Mouse (Mus musculus): ENCODE measurements around the gene Nat10. TPM values are rescaled to one million over a fixed set of nuclear protein-coding genes. Genes with fewer than 3 reads are reported as not detected.
A peak's percentile ranks its signal among the peaks of the same experiment; 100 is the strongest.

Gene Nat10
- polyA plus RNA-seq, 1 experiment, result 22.8 TPM

DNA sequence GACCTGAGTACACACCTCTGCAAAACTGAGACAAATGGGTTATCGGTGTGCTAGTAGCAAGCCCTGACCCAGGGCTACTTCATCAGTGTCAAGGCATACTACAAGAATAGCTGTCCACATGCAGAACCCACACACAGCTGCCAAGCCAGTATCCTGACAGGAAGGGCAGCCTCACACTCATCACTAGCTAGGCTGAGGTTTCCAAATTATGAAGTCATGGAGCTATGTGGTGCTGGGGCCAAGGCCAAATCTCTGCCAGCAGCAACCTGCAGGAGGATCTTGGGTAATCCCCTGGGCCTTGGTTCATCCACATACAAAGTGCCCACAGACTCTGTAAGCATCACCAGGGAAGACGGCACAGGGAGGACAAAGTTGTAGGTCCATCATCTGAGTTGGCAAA, 17.5 kb downstream of the Nat10 start:
- TF ChIP-seq CTCF (IDR thresholded peaks at IDR 0.05; ENCODE audit: control insufficient read depth, insufficient read depth, low read length) (no peak), POLR2A (IDR thresholded peaks at IDR 0.05; ENCODE audit: borderline replicate concordance, control insufficient read depth, low read depth, low read length) (no peak)
- 89% methylated on average over 2 of the region's 2 CpGs for WGBS
- Histone ChIP-seq H3K4me1 (ENCODE audit: control insufficient read depth, insufficient read depth, low read length) (no peaks in the 10 kb centered on the region), H3K4me3 (replicated peaks; ENCODE audit: control insufficient read depth, low read depth, low read length) (no peak overlapping the region), H3K27ac (ENCODE audit: control insufficient read depth, insufficient read depth, low read depth, low read length, poor library complexity) (no peak overlapping the region)

DNA sequence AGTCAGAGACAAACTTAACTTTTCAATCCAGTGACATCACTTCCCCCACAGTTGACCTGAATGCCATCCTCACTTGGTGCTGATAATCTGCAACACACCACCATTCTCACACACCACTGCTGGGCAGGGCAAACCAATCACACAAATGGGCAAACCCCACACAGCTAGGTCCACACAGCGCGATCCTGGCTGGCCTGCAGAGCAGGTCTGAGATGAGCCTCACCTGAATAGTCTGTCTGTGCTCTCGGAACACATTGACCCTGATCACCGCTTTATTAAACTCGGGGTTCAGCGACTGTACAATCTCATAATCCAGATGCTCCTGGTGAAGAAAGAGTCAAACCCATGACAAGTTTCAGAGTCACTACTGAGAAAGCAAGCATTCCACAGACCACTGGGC, 18.2 kb downstream of the Nat10 start:
- Histone ChIP-seq H3K4me3 (replicated peaks; ENCODE audit: control insufficient read depth, low read depth, low read length) (no peak overlapping the region), H3K27ac (ENCODE audit: control insufficient read depth, insufficient read depth, low read depth, low read length, poor library complexity) (no peak overlapping the region), H3K4me1 (ENCODE audit: control insufficient read depth, insufficient read depth, low read length) (no peaks in the 10 kb centered on the region)
- 89% methylated on average over 6 of the region's 6 CpGs for WGBS
- no peak for TF ChIP-seq CTCF (IDR thresholded peaks at IDR 0.05; ENCODE audit: control insufficient read depth, insufficient read depth, low read length)
- no peak for TF ChIP-seq POLR2A (IDR thresholded peaks at IDR 0.05; ENCODE audit: borderline replicate concordance, control insufficient read depth, low read depth, low read length)

DNA sequence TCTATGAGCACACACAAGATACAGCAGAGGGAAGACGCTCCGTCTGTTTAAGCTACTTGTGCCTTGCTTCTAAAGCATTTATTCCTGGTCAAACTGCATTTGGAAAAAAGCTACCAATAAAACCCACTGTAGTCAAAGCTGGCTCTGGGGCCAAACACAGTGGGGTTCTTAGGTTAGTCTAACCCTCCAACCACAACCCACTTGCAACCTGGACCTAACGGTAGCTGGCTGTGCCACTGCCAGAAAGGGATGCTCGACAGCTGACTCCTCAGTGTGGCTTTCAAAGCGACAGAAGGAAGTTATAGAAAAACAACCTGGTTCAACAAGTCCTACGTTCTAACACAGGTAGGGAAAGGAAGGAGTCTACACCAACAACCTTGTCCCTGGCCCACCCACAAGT, 29.6 kb downstream of the Nat10 start:
- 88% methylated on average over 6 of the region's 6 CpGs for WGBS
- H3K27ac ChIP-seq (ENCODE audit: control insufficient read depth, insufficient read depth, low read depth, low read length, poor library complexity), result no peak overlapping the region
- no peak for TF ChIP-seq CTCF (IDR thresholded peaks at IDR 0.05; ENCODE audit: control insufficient read depth, insufficient read depth, low read length)
- TF ChIP-seq POLR2A (IDR thresholded peaks at IDR 0.05; ENCODE audit: borderline replicate concordance, control insufficient read depth, low read depth, low read length), result no peak
- no peak overlapping the region for H3K4me3 ChIP-seq (replicated peaks; ENCODE audit: control insufficient read depth, low read depth, low read length)
- no peaks in the 10 kb centered on the region for H3K4me1 ChIP-seq (ENCODE audit: control insufficient read depth, insufficient read depth, low read length)

DNA sequence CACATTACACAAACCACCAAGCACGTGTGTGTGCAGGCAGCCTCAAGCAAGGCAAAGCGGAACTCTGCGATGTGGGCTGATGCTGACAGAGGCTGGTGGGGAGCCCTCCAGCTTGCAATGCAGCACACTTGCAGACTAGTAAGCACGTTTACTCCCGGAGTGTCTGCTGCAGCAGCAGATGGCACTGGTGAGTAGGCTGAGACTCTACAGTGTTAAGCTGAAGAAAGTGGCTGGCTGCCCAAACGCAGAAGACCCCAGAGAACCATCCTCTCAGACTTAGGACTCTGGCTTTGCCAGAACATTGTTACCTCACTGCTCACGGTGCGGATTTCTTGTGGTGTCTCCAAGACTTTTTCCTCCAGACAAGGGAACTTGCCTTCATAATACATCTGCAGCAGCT, 30.1 kb downstream of the Nat10 start:
- Histone ChIP-seq H3K27ac (ENCODE audit: control insufficient read depth, insufficient read depth, low read depth, low read length, poor library complexity) (no peak overlapping the region), H3K4me3 (replicated peaks; ENCODE audit: control insufficient read depth, low read depth, low read length) (no peak overlapping the region), H3K4me1 (ENCODE audit: control insufficient read depth, insufficient read depth, low read length) (no peaks in the 10 kb centered on the region)
- WGBS, result 89% methylated on average over 8 of the region's 8 CpGs
- TF ChIP-seq POLR2A (IDR thresholded peaks at IDR 0.05; ENCODE audit: borderline replicate concordance, control insufficient read depth, low read depth, low read length) (no peak), CTCF (IDR thresholded peaks at IDR 0.05; ENCODE audit: control insufficient read depth, insufficient read depth, low read length) (no peak)

DNA sequence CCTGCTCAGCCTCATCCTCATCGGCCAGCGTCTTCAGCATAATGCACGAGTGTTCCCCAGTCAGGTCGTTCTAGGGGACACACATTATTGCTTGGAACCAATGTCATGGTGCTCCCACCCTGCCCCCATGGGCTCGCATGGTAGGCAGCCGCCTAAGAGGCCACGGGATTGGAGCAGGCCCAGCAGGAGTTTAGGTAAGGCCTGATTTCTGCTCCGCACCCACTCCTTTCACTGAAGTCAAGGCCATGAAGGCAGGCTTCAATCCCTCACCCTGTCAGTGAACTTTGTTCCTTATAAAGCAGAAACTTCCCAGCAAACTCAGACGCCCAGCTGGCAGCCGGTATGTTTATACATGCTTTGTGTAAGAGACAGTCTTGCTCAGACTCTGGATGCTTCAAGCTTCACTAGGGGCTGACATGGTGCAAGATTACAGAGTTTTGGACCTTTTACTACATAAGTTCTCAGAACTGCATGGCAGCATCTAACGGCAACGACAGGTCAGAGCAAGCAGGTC, 33.0 kb downstream of the Nat10 start:
- no peaks in the 10 kb centered on the region for H3K4me1 ChIP-seq (ENCODE audit: control insufficient read depth, insufficient read depth, low read length)
- H3K27ac ChIP-seq (ENCODE audit: control insufficient read depth, insufficient read depth, low read depth, low read length, poor library complexity), result no peak overlapping the region
- 90% methylated on average over 12 of the region's 12 CpGs for WGBS
- no peak for TF ChIP-seq CTCF (IDR thresholded peaks at IDR 0.05; ENCODE audit: control insufficient read depth, insufficient read depth, low read length)
- no peak for TF ChIP-seq POLR2A (IDR thresholded peaks at IDR 0.05; ENCODE audit: borderline replicate concordance, control insufficient read depth, low read depth, low read length)
- no peak overlapping the region for H3K4me3 ChIP-seq (replicated peaks; ENCODE audit: control insufficient read depth, low read depth, low read length)

DNA sequence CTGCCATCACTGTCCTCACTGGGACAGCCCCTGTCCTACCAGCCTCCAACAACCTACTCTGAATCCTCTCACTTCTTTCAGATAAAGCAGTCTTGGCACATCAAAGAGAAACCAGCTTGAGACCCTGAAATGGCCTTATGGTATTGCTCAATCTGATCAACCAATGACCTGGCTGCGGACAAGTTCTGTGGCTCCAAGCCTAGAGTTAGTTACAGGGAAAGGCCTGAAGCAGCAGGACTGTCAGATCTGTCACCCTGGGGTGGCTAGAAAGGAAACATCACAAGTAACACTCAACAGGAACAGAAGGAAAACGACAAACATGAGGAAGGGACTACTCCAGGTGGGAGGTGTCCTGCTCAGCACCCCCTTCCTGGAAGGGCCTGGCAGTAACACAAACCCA, 36.5 kb downstream of the Nat10 start:
- no peaks in the 10 kb centered on the region for H3K4me1 ChIP-seq (ENCODE audit: control insufficient read depth, insufficient read depth, low read length)
- WGBS, result 74% methylated on average over 2 of the region's 2 CpGs
- TF ChIP-seq POLR2A (IDR thresholded peaks at IDR 0.05; ENCODE audit: borderline replicate concordance, control insufficient read depth, low read depth, low read length) (no peak), CTCF (IDR thresholded peaks at IDR 0.05; ENCODE audit: control insufficient read depth, insufficient read depth, low read length) (no peak)
- no peak overlapping the region for H3K27ac ChIP-seq (ENCODE audit: control insufficient read depth, insufficient read depth, low read depth, low read length, poor library complexity)
- H3K4me3 ChIP-seq (replicated peaks; ENCODE audit: control insufficient read depth, low read depth, low read length), result no peak overlapping the region

DNA sequence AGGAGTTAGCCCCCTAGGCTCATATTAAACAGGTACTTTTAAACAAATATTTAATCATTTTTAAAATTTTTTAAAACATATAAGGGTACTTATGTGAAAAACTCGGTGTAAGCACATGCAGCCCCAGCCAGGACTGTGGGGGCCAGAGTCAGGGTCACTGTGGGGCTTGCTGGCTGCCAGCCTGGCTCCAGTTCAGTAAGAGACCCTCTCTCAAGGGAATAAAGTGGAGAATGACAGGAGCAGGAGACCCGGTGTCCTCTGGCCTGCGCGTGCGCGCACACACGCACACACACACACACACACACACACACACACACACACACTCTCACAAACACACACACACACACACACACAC, 41.8 kb downstream of the Nat10 start:
- 81% methylated on average over 7 of the region's 7 CpGs for WGBS
- Histone ChIP-seq H3K27ac (ENCODE audit: control insufficient read depth, insufficient read depth, low read depth, low read length, poor library complexity) (no peak overlapping the region), H3K4me1 (ENCODE audit: control insufficient read depth, insufficient read depth, low read length) (no peaks in the 10 kb centered on the region), H3K4me3 (replicated peaks; ENCODE audit: control insufficient read depth, low read depth, low read length) (no peak overlapping the region)
- TF ChIP-seq POLR2A (IDR thresholded peaks at IDR 0.05; ENCODE audit: borderline replicate concordance, control insufficient read depth, low read depth, low read length) (no peak), CTCF (IDR thresholded peaks at IDR 0.05; ENCODE audit: control insufficient read depth, insufficient read depth, low read length) (no peak)

DNA sequence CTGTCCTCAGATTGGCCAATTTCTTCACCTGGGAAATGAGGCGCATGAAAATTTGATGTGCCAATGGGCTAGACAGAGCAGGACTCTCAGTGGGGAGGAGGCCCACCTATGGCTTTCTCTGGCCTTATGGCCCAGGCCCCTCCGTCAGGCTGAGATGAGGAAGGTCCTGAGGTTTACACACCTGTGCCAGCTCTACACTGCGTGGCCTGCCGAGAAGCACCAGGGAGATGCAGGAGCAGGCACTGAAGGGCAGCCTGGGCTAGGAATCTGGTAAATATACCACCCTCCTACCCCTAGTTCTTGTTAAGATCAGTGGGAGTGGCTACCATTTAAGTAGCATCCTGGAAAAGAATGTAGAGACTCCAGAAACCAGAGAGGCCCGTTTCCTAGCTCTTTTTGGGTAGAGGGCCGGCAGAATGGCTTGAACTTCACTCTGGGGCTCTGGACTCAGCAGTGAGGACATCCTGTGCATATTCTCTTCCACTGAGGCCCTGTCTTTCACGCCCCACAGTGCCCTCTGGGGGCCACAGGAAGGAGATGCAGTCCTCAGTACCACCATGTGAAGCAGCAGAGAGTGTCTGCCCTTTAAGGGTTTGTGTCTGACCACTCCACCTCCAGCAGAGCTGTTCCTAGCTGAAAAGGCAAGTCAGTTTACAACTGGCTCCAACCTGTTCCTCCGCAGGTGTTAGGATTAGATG, 42.3 kb downstream of the Nat10 start:
- Histone ChIP-seq H3K4me1 (ENCODE audit: control insufficient read depth, insufficient read depth, low read length) (no peaks in the 10 kb centered on the region), H3K27ac (ENCODE audit: control insufficient read depth, insufficient read depth, low read depth, low read length, poor library complexity) (no peak overlapping the region), H3K4me3 (replicated peaks; ENCODE audit: control insufficient read depth, low read depth, low read length) (no peak overlapping the region)
- TF ChIP-seq POLR2A (IDR thresholded peaks at IDR 0.05; ENCODE audit: borderline replicate concordance, control insufficient read depth, low read depth, low read length) (no peak), CTCF (IDR thresholded peaks at IDR 0.05; ENCODE audit: control insufficient read depth, insufficient read depth, low read length) (peak; percentile 95)
- 63% methylated on average over 8 of the region's 8 CpGs for WGBS

DNA sequence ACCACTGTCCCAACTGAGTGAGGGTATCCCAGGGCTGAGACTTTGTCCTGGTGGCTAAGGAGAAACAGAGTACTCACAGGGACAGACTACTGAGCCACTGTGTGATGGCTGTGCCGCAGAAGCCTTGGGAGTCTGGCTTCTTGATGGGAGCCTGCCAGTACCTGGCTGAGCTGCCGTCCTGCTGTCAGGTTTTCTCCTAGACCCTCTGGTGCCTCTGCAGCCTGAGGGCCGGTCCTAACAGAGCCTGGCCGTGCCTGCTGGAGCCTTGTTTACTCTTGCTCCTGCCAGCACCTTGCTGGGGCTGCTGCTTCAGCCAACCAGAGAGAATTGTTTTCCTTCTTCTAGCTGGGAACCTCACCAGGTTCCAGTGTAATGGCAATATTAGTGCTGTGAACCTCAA, 46.7 kb downstream of the Nat10 start:
- WGBS, result 83% methylated on average over 4 of the region's 4 CpGs
- TF ChIP-seq POLR2A (IDR thresholded peaks at IDR 0.05; ENCODE audit: borderline replicate concordance, control insufficient read depth, low read depth, low read length) (no peak), CTCF (IDR thresholded peaks at IDR 0.05; ENCODE audit: control insufficient read depth, insufficient read depth, low read length) (no peak)
- H3K27ac ChIP-seq (ENCODE audit: control insufficient read depth, insufficient read depth, low read depth, low read length, poor library complexity), result no peak overlapping the region

More for the DNA sequence above, 46.7 kb downstream of the Nat10 start:
- Histone ChIP-seq H3K4me1 (ENCODE audit: control insufficient read depth, insufficient read depth, low read length) (no peaks in the 10 kb centered on the region), H3K4me3 (replicated peaks; ENCODE audit: control insufficient read depth, low read depth, low read length) (no peak overlapping the region)

Data from bone marrow, adult 2 months (tissue).